Mouse (Mus musculus) neural tube, embryonic 10.5 days (tissue): ENCODE data around the gene Lrrc34.

Source experiments
- DNase-seq: peaks from one replicate; pipeline ENCODE4 v3.0.0-alpha.2; 2017; ENCODE audit warnings: low spot score; ENCODE audit errors: extremely low spot score

Lrrc34 gene

DNA sequence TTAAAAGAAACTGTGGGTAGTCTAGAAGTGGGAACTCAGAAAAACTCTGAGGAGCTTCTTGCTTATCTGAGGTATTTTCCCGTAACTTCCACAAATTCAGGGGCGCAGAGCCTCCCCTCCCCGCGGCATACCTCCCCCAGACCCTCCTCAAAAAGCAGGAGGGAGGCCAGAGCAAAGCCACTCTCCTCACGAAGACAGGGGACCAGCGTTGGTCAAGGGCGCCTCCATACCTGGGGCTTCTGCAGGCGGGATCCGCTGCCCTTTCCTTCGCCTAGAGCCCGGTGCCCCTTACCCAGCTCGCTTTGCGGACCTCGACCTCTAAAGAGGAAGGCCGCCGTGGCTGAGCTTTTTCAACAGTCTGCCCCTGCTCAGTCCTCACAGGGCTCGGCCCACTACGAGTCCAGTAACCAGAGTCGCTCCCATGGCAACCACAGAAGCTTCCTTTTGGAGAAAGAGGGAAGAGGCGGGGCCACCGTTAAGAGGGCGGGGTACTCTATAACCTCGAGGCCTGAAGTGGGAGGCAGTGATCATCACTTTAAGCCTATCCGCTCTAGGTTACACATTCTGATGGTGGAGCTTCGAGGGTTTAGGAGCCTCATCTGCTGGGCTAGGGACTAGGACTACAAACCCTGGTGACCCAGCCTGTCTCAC, at the start of gene Lrrc34:
Gene Lrrc34, minus strand, starts transcription at position 430 of the 651 bp plus-strand sequence.
- peak; percentile 73 for DNase-seq

GRCm38 (mm10) chr3:30696346-30696745, 48.7 kb upstream of the Lrrc34 start:
- peak; percentile 73 for DNase-seq

DNA sequence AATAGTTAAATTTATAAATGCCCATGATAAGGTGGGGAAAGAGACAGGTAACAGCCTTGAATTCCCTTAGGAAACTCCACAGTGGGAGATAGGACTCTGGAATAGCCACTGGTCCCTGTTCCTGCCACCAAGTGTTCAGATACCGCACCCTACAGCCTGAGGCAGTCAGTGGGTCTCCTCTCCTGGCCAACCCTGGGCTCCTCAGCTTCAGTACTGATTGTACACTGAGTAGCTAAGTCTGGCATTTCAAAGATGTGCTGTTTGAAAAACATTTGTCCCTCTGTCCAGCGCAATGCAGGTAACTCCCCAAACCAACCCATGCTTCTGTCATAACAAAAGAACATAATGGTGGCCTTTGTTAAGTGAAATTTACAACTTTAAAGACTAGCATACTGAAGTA, 48.0 kb upstream of the Lrrc34 start:
- DNase-seq = no peak

- no peak for DNase-seq
Observed at GRCm38 (mm10) chr3:30690976-30691375, 43.3 kb upstream of the Lrrc34 start.

- DNase-seq = no peak
Observed at GRCm38 (mm10) chr3:30687216-30687615, 39.5 kb upstream of the Lrrc34 start.

DNA sequence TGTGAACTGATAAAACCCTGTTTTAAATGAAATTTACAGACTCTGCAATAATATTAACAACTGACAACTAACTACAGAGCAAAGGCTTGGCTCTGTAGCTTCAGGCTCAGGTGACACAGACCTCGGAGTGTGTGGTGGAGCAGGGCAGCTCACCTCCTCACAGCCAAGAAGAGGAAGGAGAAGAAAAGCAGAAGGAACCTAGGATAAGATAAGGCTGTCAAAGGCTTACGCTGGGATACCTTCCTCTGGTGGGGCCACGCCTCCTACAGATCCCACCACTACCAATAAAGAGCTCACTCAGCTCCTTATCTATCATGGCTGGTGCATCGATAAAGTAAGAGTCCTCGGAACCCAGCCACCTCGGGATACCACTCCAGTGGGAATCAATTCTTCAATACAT, 35.5 kb upstream of the Lrrc34 start:
- DNase-seq = no peak

GRCm38 (mm10) chr3:30658486-30658885, 10.8 kb upstream of the Lrrc34 start:
- DNase-seq = no peak

GRCm38 (mm10) chr3:30655937-30656336, 8.3 kb upstream of the Lrrc34 start:
- no peak for DNase-seq

GRCm38 (mm10) chr3:30650062-30650841, 2.6 kb upstream of the Lrrc34 start:
- DNase-seq = peak; percentile 43

GRCm38 (mm10) chr3:30648466-30648865, 797 bp upstream of the Lrrc34 start:
- no peak for DNase-seq

DNA sequence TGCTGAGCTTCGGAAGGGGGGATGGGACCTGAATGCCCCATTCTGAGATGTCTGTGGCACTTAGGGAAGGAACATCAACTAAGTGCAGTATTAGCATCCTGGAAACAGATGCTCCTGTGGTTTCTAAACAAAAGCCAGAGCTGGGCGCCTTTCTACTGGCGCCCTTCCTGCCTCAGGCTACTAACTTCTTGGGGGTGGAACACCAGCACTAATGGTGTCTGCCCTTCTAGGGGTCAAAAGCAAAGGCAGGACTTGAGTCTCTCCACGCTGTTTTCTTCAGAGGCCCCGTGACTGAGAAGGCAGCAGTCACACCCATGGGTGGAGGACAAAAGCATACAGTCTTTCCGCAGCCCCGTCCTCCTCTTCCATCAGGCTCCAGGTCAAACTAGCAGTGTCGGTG, 908 bp downstream of the Lrrc34 start:
- DNase-seq = no peak

DNA sequence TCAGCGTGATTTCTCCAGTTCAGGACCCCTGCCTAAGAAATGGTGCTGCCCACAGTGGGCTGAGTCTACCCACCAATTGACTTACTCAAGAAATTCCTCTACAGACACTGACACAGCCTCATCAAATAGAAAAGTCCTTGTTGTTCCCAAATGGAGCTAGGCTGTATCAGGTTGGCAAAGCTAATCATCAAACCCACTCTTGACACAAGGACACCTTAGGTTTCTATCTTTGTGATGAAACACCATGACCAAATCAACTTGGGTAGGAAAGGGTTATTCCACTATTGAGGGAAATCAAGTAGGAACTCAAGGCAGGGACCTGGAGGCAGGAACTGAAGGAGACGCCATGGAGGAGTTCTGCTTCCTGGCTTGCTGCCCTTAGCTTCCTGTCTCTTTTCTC, 3.5 kb downstream of the Lrrc34 start, which contains the start of gene Lrriq4:
Gene Lrriq4, plus strand, starts transcription at position 301 of the 400 bp plus-strand sequence.
- no peak for DNase-seq

- no peak for DNase-seq
Observed at GRCm38 (mm10) chr3:30635629-30636028, 12.0 kb downstream of the Lrrc34 start.

DNA sequence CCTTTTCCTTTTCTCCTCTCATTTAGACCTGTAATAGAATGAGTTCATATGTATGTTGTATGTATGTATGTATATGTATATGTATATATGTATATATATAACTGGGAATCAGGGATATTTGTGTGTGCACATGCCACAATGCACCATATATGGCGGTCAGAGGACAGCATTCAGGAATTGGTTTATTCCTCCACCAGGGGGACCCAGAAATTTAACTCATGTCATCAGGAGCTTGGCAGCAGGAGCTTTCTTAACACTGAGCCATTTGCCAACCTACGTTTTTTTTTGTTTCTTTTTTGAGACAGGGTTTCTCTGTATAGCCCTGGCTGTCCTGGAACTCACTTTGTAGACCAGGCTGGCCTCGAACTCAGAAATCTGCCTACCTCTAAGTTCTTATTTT, 14.0 kb downstream of the Lrrc34 start:
- no peak for DNase-seq

DNA sequence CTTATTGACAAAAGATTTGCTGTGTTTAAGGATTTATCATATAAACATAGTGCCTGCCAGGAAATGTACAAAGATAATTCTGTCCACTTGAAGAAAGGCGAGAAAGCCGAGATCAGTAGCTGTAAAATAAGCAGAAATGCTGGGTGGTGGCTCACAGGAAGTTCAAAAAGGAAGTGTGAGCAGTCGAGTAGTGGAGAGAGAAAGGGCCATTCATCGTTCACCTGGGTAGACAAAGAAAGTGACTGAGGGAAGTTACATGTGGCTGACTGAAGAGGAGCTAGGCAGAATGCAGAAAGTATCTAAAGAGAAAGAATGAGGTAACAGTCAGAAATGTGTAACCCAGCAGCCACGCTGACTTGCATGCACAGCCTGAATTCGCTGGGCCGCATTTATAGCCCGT, 27.5 kb downstream of the Lrrc34 start:
- no peak for DNase-seq

GRCm38 (mm10) chr3:30610930-30611329, 36.7 kb downstream of the Lrrc34 start:
- DNase-seq = no peak

GRCm38 (mm10) chr3:30608999-30609398, 38.7 kb downstream of the Lrrc34 start:
- DNase-seq = no peak

- DNase-seq = no peak
Observed at GRCm38 (mm10) chr3:30603256-30603655, 44.4 kb downstream of the Lrrc34 start.

GRCm38 (mm10) chr3:30602740-30603098, 45.0 kb downstream of the Lrrc34 start:
- DNase-seq = no peak

GRCm38 (mm10) chr3:30602065-30602739, 45.5 kb downstream of the Lrrc34 start, which contains the start of gene Mynn:
Gene Mynn (plus strand): TSS chr3:30602065.
- DNase-seq = peak; percentile 99

DNA sequence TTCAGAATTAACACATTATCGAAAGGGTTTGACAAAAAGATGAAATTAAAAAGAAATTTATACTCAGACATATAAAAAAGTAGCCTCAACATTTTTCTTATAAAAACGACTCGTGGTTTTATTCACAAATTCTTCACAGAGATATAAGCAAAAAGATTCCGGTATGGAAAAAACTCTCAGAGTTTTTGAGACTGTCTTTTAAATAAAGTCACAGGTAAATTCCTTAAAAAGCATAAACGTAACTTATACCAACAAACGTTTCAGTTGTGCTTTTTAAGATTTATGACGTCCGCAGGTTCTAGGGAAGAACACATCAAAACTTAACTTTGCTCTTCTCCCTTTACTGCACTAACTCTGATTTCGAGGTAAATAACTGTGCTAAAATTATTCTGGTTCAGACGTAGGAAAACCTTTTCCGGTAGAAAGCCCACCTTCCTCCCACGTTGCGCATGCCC, 46.0 kb downstream of the Lrrc34 start:
- DNase-seq = no peak

DNA sequence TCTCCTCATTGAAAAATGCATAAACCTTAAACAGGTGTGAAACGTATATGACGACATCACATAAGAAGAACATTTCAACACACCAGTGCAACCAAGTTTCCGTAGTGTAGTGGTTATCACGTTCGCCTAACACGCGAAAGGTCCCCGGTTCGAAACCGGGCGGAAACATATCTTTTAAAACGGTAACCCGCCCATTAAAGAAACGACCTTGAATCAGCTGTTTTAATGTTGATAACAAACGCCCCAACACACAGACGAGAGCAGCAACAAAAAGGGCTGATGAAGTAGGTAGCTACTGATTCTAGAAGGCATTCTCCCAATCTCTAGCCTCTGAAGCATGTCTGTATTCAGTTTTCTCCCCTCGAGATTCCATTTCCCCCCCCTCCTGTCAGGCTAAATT, 46.5 kb downstream of the Lrrc34 start:
- DNase-seq = peak; percentile 80
